Mouse (Mus musculus): ENCODE measurements at regions not wholly inside any gene's neighbourhood (a gene's known extent, or its start where the extent isn't known, plus 50 kb on each side); places are given as distances from the start of the nearest gene placed in this dataset.

DNA sequence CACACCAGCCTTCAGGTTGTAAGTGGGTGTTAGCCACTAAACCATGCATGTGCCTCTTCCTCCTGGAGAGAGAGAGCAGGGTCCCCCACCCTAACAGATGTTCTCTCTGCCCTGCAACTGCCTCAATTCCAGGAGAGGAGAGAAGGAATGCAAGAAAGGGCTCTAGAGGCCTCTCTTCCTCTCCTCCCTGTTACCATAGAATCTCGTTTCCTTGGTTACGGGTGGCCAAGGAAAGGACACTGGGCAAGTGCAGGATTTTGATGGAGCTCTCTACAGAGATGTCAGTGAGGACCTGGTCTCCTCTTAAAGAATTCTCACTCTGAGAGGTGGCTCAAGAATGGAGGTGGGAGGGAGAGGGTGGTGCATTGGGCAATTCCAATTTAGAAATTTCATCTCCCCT lies 275.4 kb upstream of the N4bp1 start:
- no peaks in the 10 kb centered on the region for H3K4me1 ChIP-seq (ENCODE audit: insufficient read depth, low read depth, low read length)
- TF ChIP-seq CTCF (IDR thresholded peaks at IDR 0.05) (no peak), EP300 (IDR thresholded peaks at IDR 0.05) (no peak)
- DNase-seq (ENCODE audit: low spot score) = no peak
- H3K27ac ChIP-seq (ENCODE audit: low read length) = no peak overlapping the region
- H3K4me3 ChIP-seq (ENCODE audit: low read depth, low read length) = no peak overlapping the region
- ATAC-seq = no peak
- 31% methylated on average over 2 of the region's 2 CpGs for WGBS
- no peaks in the 10 kb centered on the region for H3K9me3 ChIP-seq (ENCODE audit: low read length)
- H3K9ac ChIP-seq (replicated peaks; ENCODE audit: low read depth) = no peak overlapping the region
- H3K36me3 ChIP-seq (ENCODE audit: insufficient read depth, low read length) = no peaks in the 10 kb centered on the region
- no peaks in the 10 kb centered on the region for H3K27me3 ChIP-seq (replicated peaks; ENCODE audit: insufficient read depth, low read length)
- H3K4me2 ChIP-seq (replicated peaks; ENCODE audit: low read depth, low read length) = no peak overlapping the region

GRCm38 (mm10) chr8:87158322-87158721 lies 273.3 kb upstream of the N4bp1 start:
- no peak for DNase-seq (ENCODE audit: low spot score)
- no peaks in the 10 kb centered on the region for H3K27me3 ChIP-seq (replicated peaks; ENCODE audit: insufficient read depth, low read length)
- H3K9me3 ChIP-seq (ENCODE audit: low read length) = no peaks in the 10 kb centered on the region
- WGBS = 46% methylated on average over 8 of the region's 8 CpGs
- H3K27ac ChIP-seq (ENCODE audit: low read length) = no peak overlapping the region
- no peak overlapping the region for H3K9ac ChIP-seq (replicated peaks; ENCODE audit: low read depth)
- no peak overlapping the region for H3K4me3 ChIP-seq (ENCODE audit: low read depth, low read length)
- H3K4me2 ChIP-seq (replicated peaks; ENCODE audit: low read depth, low read length) = no peak overlapping the region
- H3K4me1 ChIP-seq (ENCODE audit: insufficient read depth, low read depth, low read length) = no peaks in the 10 kb centered on the region
- no peak for ATAC-seq
- no peaks in the 10 kb centered on the region for H3K36me3 ChIP-seq (ENCODE audit: insufficient read depth, low read length)
- TF ChIP-seq EP300 (IDR thresholded peaks at IDR 0.05) = no peak
- TF ChIP-seq CTCF (IDR thresholded peaks at IDR 0.05) = no peak

DNA sequence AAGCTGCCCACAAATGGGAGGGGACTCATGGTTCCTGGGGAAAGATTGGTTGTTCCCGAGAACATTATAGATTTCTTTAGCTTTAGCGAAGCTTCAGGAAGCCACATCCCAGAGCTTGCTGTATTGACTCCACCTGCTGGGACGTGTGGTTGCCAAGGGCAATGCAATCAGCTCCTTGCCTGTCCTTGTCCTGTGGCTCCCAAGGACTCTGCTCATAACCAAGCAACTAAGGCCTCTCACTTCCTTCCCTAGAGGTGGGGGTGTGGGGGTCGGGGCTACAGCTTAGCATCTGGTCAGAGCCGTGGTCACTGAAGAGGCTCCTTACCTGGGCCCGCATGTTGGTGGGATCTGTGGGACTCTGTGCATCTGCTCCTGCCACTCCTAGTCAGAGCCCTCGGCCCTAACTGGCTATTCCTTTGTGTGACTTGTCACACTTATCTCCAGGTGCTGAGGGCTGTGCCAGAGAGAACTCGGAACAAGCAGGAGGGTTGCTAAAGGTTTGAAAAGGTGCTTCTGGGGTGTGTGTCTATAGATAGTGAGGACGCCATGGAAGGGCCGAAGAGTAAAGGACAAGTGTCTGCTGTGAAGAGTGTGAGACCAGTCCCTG lies 270.9 kb upstream of the N4bp1 start:
- H3K27me3 ChIP-seq (replicated peaks; ENCODE audit: insufficient read depth, low read length) = no peaks in the 10 kb centered on the region
- TF ChIP-seq EP300 (IDR thresholded peaks at IDR 0.05) (no peak), CTCF (IDR thresholded peaks at IDR 0.05) (no peak)
- no peaks in the 10 kb centered on the region for H3K9me3 ChIP-seq (ENCODE audit: low read length)
- DNase-seq (ENCODE audit: low spot score) (no peak), ATAC-seq (no peak)
- 51% methylated on average over 10 of the region's 10 CpGs for whole genome bisulfite sequencing
- no peaks in the 10 kb centered on the region for H3K4me1 ChIP-seq (ENCODE audit: insufficient read depth, low read depth, low read length)
- H3K36me3 ChIP-seq (ENCODE audit: insufficient read depth, low read length) = no peaks in the 10 kb centered on the region
- no peak overlapping the region for H3K4me2 ChIP-seq (replicated peaks; ENCODE audit: low read depth, low read length)
- H3K27ac ChIP-seq (ENCODE audit: low read length) = no peak overlapping the region
- no peak overlapping the region for H3K4me3 ChIP-seq (ENCODE audit: low read depth, low read length)
- no peak overlapping the region for H3K9ac ChIP-seq (replicated peaks; ENCODE audit: low read depth)

DNA sequence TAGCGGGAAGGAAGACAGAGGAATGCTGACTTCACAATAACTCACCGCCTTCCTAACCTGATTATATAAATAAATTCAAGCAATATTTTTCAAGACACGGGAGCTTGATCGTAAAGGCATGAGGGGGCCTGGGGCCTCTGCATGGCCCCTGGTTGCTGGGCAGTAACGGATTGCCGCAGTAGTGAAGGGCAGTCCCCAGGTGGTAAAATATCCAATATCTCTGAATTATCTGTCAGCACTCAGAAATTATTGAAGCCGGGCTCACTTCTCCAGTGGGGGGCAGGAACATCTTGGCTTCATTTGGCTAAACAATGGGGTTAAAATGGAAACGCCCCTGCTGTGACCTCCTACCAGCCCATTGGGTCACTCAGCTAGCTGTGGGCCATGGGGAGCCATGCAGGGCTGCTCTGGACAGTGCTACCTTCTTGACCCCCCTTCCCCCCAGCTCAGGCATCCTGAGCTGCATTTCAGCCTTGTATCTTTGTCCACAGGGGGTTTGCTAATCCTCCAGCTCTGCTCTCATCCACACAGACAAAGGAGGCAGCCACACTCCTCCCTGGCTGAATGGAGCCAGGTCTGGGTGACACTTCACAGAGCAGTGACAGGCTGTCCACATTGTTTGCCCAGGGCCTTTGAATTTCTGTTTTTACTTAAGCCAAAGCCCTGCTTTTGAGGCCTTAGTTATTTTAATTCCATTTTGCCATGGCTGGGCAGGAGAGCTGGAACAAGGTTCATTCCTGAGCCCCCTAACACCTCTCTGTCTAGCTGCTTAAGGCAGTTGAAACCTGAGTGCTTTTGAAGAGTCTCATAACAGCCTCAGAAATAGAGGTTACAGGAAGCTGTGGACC lies 267.2 kb upstream of the N4bp1 start:
- no peak overlapping the region for H3K4me2 ChIP-seq (replicated peaks; ENCODE audit: low read depth, low read length)
- DNase-seq (ENCODE audit: low spot score) = no peak
- no peaks in the 10 kb centered on the region for H3K27me3 ChIP-seq (replicated peaks; ENCODE audit: insufficient read depth, low read length)
- TF ChIP-seq CTCF (IDR thresholded peaks at IDR 0.05) (no peak), EP300 (IDR thresholded peaks at IDR 0.05) (no peak)
- H3K27ac ChIP-seq (ENCODE audit: low read length) = no peak overlapping the region
- no peak overlapping the region for H3K9ac ChIP-seq (replicated peaks; ENCODE audit: low read depth)
- H3K4me1 ChIP-seq (ENCODE audit: insufficient read depth, low read depth, low read length) = no peaks in the 10 kb centered on the region
- no peak for ATAC-seq
- no peaks in the 10 kb centered on the region for H3K36me3 ChIP-seq (ENCODE audit: insufficient read depth, low read length)
- H3K9me3 ChIP-seq (ENCODE audit: low read length) = no peaks in the 10 kb centered on the region
- WGBS = 35% methylated on average over 8 of the region's 8 CpGs
- no peak overlapping the region for H3K4me3 ChIP-seq (ENCODE audit: low read depth, low read length)

DNA sequence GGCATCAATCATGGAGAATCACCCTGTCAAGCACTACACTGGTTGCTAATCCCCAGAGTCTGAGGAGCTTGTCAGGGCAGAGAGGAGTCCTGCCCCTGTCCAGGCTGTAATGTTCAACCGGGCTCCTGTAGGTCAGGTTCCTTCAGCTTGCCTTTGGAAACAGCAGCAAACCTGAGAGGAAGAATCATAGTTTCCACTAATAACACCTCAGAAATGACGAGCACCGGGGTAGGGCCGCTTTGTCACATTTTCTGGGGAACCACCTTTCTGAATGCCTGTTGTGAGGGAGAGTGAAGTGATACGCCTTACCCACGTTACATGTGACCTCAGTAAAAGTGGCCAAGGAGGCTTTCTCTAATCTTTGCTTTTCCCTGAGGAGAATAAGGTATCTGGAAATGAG lies 263.8 kb upstream of the N4bp1 start:
- DNase-seq (ENCODE audit: low spot score) (no peak), ATAC-seq (no peak)
- WGBS = 77% methylated on average over 6 of the region's 6 CpGs
- H3K36me3 ChIP-seq (ENCODE audit: insufficient read depth, low read length) = no peaks in the 10 kb centered on the region
- TF ChIP-seq EP300 (IDR thresholded peaks at IDR 0.05) (no peak), CTCF (IDR thresholded peaks at IDR 0.05) (no peak)
- H3K4me1 ChIP-seq (ENCODE audit: insufficient read depth, low read depth, low read length) = no peaks in the 10 kb centered on the region
- H3K27me3 ChIP-seq (replicated peaks; ENCODE audit: insufficient read depth, low read length) = no peaks in the 10 kb centered on the region
- H3K4me2 ChIP-seq (replicated peaks; ENCODE audit: low read depth, low read length) = no peak overlapping the region
- H3K9ac ChIP-seq (replicated peaks; ENCODE audit: low read depth) = no peak overlapping the region
- no peak overlapping the region for H3K27ac ChIP-seq (ENCODE audit: low read length)
- no peaks in the 10 kb centered on the region for H3K9me3 ChIP-seq (ENCODE audit: low read length)
- H3K4me3 ChIP-seq (ENCODE audit: low read depth, low read length) = no peak overlapping the region

DNA sequence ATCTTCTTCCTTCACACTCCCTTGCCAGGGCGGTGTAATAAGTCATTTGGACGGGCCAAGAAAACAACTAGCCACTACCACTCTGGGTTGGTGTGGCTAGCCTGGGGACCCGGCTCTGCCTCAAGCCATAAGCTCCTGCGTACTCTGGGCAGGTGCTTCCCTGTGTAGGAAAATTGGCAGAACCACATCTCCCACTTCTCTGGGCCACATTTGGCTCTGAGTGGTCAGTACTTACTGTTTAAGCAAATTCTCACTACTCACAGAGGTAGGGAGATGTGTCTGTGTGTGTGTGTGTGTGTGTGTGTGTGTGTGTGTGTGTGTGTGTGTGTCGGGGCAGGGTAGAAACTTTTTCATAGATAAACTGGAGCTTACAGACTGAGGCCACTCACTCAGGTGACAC lies 262.6 kb upstream of the N4bp1 start:
- Histone ChIP-seq H3K4me3 (ENCODE audit: low read depth, low read length) (no peak overlapping the region), H3K27ac (ENCODE audit: low read length) (no peak overlapping the region), H3K9ac (replicated peaks; ENCODE audit: low read depth) (no peak overlapping the region), H3K27me3 (replicated peaks; ENCODE audit: insufficient read depth, low read length) (no peaks in the 10 kb centered on the region), H3K4me1 (ENCODE audit: insufficient read depth, low read depth, low read length) (no peaks in the 10 kb centered on the region), H3K9me3 (ENCODE audit: low read length) (no peaks in the 10 kb centered on the region), H3K4me2 (replicated peaks; ENCODE audit: low read depth, low read length) (no peak overlapping the region), H3K36me3 (ENCODE audit: insufficient read depth, low read length) (no peaks in the 10 kb centered on the region)
- TF ChIP-seq EP300 (IDR thresholded peaks at IDR 0.05) (no peak), CTCF (IDR thresholded peaks at IDR 0.05) (no peak)
- ATAC-seq (no peak), DNase-seq (ENCODE audit: low spot score) (no peak)
- WGBS = 62% methylated on average over 4 of the region's 5 CpGs

Measured in lung, postnatal 0 days (tissue).